Mouse (Mus musculus) cerebellum, adult (tissue): ENCODE results near the gene Cenpb.
A peak's percentile ranks its signal among the peaks of the same experiment; 100 is the strongest.

Source experiments
- ATAC-seq: cut with Nextera tagmentation; 2 replicates; pipeline ENCODE4 v1.9.2; 2017; ENCODE audit warnings: mild to moderate bottlenecking, moderate library complexity, mixed read lengths; ENCODE audit not compliant: insufficient number of reproducible peaks, low FRiP score, low TSS enrichment

Gene Cenpb

DNA sequence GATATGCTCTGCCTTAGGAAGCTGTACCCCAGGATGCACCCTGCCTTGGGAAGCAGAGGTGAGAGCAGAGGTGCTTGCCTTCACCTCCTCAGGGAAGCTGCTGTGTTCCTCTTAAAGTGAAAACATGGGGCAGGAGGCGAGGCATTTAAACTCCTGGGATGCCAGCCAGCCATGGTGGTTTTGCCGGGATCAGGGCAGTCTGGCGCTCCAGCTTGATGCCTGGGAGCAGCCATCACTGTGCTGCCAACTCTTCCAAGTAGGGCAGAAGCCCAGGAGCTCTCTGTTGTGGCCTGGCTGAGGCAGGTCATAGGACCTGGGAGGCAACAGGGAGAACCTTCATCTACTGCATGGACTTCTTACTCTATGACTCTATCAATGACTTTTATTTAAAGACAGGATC lies 21.4 kb upstream of the Cenpb start:
- ATAC-seq, result no peak

DNA sequence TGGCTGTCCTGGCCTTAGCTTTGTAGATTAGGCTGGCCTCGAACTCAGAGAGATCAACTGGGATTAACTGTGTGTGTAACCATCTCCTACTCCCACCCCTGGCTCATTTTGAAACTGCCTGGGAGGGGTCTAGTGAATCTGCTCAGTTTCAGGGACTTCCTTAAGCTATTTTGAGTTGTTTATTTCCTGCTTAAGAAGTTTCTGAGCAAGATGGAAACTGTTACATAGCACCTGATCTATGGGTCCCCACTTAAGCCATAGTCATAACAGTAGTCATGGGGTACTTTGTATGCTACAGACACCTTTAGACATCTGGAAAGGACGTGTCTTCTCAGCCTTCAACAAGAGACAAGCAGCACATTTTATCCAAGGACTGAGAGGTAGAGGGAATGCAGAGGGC lies 20.8 kb upstream of the Cenpb start:
- ATAC-seq, result no peak

DNA sequence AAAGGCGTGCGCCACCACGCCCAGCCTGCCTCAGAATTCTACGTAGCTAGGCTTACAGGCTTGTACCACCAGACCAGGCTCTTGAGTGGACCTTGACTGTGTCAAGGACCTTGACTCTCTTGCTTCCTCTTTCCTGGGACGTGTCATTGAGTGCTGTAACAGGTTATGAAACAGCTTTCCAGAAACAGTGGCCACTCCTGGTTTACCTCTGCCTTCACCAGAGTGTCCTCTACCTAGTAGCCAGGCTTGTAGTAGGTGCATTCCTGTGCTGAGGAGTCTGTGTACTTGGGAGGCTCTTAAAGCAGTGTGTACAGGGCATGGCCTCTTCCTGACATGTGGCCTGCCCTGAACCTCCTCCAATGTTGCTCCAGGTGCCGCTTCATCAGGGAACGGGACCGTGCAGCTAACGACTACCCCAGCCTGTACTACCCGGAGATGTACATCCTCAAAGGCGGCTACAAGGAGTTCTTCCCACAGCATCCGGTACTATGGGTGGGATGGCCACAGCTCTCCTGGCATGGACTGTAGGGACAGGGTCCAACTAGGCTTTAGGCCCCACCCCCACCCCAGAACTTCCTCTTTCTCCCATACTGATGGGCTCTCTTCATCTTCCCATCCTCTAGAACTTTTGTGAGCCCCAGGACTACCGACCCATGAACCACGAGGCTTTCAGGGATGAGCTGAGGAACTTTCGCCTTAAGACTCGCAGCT lies 16.9 kb upstream of the Cenpb start:
- ATAC-seq, result no peak

DNA sequence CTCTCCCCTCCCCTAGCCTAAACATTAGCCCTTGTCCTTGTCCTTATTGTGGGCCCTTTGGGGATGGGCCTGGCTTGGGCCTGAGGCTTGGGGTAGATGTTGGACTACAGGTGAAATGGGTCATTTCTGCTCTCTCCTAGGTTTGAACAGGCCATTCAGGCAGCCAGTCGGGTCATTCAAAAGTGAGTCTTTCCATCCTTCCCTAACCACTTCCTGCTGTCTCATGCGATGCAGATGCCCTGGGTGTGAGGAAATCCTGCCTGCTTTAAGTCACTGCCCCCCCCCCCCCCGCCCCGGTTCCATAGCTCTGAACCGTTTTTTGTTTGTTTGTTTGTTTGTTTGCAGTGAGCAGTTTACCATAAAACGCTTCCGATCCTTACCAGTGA lies 11.1 kb upstream of the Cenpb start:
- no peak for ATAC-seq

DNA sequence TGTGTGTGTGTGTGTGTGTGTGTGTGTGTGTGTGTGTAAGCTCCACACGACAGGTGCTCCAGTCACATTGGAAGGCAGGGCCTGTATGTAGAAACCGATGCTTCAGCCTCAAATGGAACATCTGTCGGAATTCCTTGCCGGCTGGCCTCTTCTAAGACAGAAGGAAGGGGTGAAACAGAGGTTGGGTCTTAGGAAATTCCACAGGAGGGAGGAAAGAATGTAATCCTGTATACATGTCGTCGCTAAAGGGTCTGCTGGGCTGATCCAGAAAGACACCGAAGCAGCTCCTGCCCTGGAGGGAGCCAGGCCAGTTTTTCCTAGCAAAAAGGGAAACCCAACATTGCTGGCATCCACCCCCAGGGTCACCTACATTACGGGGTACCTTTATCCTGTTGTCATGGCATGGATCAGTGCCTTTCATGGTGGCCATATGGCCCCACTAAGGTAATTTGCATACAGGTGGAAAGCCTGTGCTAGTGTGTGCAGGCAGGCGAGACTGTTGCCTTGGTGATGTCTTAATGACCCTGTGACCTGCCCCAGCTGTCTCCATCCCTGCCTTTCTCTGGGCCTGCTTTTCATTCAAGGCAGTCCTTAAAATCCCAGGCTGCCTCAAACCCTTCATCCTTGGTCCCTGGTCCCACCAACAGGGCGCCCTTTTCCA lies 10.6 kb upstream of the Cenpb start:
- no peak for ATAC-seq

DNA sequence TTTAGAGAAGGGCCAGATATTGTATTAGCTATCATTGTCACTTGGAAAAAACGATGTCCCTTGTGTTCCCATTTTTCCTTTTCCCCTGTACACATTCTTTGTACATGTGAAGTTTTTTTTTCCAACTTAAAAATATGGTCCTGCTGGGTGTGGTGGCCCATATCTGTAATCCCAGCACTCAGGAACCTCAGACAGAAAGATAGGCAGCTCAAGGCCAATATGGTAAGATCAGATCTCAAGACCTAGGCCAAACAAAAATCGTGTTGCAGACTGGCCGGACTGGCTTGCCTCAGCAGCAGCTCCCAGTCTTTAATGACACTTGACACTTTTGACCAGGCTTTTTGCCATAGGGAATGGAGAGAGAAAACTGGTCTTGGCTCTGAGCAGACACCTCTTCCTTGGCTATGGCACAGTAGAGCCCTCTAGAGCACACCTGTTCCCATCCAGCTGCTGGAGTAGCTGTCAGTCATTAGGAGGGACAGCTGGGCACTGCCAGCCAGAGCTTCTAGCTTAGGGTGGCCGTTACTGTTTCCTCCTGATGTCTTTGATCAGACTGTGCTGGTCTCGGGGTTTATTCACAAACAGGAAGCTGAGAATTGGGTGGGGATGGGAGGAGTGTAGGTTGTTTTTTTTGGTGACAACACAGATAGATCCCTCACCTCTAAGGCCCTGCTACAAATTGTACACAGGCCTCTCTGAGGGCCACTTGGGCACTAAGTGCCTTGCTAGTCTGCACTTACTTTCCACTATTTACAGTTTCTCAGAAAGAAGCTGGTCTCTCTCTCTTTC lies 9.8 kb upstream of the Cenpb start:
- no peak for ATAC-seq

DNA sequence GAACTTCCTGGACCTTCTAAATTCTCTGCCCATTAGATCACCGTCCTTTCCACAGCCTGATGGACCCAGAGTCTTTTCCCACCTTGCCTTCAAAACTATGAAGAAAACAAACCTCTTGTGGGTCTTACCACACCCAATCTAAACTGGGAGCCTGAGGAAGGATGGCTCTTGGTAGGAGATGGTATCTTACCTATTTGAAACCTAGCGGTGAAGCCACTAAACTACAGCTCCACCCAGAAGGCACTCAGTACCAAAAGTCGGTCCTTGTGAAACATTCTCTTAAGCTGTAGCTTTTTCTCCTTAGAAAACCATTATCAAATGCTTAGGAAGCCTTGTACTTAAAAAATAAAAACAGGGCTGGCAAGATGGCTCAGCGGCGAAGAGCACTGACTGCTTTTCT lies 8.4 kb upstream of the Cenpb start:
- no peak for ATAC-seq

DNA sequence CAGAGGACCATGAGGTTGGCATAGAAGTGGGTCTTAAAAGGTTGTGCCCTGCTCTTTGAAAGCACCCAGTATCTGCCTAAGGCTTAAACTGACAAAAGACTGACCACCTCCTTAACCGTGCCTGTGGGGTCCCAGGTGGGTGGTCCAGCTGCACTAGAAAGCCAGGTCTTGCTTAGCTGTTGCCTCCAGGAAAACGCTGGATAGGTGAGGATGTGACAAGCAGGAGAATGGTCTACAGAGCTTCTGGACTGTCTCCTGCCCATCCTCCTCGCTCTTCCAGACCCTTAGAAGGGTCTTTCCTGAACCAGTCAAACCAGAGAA lies 7.7 kb upstream of the Cenpb start:
- no peak for ATAC-seq

DNA sequence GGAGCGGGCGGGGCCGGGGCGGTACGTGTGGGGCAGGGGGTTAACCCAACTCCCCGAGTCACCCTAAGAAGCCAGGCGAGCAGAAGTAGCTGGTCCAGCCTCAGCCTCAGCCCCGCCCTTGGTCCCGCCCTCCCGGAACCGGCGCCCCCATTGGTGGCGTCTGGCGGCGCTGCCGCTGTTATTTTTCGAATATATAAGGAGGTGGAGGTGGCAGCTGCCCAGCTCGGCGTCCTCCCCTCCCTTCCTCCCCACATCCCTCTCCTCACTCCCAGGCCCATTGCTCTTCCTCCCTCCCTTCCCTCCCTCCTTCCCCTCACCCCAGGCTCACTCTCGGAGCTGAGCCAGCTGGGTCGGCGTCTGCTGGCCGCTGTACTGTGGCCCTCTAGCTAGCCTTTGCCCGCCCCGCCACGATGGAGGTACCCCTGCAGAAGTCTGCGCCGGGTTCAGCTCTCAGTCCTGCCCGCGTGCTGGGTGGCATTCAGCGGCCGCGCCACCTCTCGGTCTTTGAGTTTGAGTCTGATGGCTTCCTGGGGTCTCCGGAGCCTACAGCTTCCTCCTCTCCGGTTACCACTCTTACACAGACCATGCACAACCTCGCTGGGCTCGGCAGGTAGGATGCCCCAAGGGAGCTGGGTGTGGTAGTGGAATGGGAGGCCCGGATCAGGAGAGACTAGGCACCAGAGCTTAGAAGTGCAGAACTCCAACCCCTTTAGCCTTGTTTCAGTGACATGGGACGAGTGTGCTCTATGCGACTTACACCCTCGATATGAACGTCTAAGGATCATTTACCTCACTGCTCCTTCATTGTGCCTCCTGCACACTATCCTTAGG lies 7.1 kb upstream of the Cenpb start, which contains the start of the genes Cdc25b and Spef1:
Cdc25b (plus strand) TSS at position 179 of the 831 bp plus-strand sequence.
Spef1 (minus strand) TSS at position 512 of the 831 bp plus-strand sequence.
- peak; percentile 84 for ATAC-seq

DNA sequence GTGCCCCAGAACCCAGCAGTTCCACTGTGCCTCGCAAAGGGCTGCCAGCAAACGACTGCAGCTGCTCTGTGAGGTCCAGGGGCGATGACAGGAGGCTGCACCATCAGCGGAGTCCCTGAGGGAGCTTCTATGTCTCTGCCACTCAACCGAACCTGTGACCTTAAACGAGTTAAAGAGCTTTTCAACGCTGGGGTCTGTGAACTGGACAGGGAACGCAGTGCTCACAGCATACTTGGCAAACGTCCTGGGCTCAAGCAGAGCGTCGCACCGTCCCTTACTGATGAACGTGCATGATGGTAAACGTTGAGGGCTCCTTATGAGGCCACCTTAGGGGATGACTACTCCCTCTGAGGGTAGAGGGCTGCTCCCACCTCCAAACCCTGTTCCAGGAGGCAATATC lies 6.5 kb upstream of the Cenpb start:
- ATAC-seq, result no peak

DNA sequence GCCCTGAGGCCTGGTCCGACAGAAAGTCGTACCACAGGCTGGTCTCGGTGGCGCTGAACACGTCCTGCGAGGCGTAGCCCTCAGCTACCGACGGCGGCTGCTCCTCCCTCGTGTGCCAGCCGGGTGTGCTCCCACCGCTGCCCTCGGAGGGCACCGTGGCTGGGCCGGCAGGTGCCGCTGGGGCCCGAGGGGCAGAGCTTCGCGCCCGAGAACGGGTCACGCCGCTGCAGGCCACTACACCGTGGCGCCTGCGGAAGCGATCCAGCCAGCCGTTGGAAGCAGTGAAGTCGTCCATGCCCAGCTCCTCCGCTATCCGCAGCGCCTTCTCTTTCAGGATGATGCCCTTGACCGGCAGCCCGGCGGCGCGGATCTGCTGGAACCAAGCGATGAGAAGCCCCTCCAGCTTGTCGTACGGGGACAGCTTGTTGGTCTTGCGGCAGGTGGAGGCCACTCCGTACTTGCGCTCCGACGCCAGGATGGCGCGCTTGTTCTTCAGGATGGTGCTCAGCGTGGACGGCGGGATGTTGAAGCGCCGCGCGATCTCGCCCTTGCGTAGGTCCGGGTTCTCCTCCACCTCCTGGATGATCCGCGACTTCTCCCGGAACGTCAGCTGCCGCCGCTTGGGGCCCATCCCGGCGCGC lies 501 bp downstream of the Cenpb start:
- peak; percentile 60 for ATAC-seq

DNA sequence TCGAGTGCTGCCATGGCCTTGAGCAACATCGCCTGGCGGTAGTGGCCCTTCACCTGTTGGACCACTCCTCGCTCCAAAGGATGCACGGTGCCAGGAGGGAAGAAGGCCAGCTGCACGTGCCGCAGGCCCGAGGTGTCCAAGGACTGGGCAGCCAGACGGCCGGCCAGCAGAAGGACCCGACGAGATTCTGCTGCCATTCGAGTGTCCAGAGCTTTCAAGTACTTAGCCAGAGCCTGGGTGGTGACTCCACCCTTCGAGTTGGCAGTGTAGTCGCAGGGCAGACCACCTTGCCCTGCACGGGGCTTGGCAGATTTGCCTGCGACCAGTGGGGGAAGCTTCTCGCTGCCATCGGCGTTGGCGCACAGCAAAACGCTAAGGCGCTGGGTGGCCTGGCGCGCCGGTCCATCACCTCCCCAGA lies 1.0 kb downstream of the Cenpb start:
- ATAC-seq, result no peak

DNA sequence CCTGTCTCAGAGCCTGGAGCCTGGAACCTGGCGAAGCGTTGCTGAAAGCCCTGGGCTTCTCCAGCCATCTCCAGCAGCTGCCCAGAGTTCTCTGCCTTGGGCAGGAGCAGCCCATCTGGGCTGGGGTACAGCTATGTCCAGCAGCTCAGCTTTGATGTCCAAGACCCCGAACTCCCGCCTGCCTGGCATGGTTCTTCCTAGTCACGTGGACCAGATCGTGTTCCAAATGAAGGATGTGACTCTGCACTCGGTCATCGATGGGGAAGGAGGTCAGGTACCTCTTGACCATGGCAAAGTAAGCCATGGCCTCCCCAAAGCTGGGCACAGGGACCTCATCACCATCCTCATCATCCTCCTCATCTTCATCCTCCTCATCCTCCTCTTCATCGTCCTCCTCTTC lies 1.9 kb downstream of the Cenpb start:
- ATAC-seq, result no peak

DNA sequence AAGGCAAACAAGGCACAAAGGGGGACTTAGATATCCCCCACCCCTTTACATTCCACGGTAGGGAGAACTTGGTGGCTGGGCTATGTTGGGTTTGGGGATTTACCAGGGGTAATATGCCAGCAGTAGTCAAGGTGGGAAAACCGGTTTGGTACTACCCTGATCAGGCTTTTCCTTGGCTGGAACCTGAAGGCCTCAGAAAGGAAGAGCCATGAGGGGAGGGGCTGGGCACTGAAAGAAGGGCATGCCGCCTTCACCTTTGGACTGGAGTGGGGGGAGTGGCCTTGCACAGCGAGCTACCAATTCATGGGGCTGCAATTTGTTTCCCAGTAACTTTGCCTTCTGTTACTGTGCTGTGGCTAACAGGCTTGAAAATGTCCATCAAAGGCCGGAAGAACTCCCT lies 3.4 kb downstream of the Cenpb start:
- no peak for ATAC-seq

DNA sequence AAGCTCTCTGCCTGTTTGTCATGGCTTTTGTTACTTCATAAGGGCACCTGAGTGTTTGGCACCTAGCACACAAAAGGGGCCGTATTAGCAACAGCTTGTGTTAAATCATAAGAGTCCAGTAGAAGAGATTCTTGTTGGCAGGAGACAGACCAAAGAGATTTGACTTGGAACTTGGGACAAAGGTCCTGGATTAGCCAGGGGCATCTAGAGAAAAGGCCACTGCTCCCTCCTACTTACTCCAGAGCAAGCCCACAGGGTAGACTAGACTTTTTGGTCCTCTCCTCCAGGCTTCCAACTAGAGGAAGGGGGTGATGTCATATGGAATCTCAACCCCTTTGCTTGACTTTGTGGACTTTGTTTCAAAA lies 3.9 kb downstream of the Cenpb start:
- no peak for ATAC-seq

DNA sequence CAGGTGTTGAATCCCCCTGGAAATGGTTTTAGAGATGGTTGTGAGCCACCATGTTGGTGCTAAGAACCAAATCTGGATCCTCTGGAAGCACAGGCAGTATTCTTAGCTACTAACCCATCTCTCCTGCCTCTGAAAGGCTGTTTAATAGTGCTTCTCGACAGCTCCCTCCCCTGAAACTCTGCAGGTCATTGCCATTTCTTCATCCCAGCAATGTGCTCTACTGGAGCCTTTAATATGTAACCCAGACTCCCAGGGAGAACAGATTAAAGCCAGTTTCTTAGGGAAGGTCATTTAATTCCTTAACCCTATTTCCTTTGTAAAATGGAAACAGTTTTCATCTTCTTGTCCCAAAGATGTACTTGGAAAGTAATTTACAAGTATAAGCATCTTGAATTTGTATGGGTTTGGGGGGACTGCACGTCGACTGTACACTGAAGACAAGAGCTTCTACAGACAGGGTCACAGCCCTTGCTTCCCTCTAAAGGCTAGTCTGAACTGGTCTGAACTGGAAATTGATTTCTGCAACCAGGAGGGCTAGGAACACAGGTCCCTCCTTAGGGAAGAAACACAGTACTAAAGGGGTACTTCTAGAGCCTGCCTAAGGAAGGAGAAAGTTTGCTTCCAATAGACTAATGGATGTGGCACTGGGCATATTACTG lies 4.5 kb downstream of the Cenpb start:
- ATAC-seq, result no peak

DNA sequence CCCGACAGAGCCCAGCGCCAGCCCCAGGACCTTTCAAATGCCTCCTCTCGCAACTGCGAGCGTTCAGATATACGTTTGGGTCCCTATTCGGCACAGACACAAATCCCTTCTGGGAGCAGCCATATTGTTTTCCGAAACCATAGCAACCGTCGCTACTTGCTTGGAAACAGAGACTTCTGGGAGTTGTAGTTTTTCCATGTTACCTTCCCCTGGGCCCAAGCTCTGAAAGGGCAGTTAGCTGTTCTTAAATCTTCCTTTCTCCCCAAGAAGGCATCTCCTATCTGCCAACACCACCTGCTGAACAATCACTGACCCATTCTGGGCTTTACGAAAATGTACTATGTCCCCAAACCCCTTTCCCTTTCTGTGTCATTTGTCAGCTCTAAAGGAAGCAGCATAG lies 5.2 kb downstream of the Cenpb start:
- peak; percentile 75 for ATAC-seq

DNA sequence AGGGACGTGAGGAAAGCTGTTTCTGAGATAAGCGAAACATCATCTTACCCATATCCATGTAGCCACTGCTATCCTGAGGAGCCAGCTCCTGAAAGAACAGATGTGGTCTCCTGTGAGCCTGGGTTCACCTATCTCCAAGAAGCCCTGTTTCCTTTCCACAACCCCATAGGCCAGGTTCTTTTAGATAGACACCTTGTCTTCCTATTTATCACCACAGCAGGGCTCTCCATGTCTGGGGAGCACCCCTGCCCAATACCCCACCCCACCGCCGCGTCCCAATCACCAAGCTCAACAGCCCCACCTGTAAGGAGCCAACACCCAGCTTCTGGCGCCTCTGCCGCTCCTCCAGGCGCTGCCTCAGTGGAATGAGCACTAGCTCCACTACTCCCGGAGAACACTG lies 7.5 kb downstream of the Cenpb start:
- ATAC-seq, result no peak

DNA sequence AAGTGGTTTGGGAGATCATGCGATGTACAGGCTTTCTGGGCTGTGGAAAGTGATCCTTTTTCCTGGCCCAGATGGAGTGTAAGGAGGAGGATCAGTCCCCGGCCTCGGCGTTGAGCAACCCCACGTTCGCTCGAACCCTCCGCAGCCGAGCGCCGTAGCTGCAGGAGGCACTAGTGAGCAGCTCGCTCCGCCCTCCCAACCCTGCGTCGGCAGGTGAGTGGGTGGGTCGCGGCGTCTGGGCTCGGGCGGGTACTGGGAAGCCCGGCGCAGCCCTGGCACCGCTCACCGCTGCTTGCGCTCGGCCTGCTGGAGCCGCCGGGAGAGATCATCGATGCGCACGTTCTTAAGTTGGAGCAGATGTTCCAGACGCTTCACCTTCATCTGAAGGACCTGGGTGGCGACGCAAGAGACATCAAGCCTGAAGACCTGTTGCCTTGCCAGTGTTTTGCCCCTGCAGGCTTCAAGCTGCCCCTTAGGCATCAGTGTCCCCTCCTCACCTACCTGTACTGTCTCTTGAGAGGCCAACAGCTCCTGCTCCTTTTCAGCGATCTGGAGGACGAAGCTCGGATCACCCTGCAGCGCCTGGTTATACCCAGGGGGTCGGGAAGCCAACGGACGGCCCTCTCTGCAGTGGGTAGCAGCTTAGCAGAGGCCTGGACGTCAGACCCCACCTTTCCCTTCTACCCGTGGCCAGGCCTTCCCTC lies 8.3 kb downstream of the Cenpb start:
- ATAC-seq, result no peak
